Mouse (Mus musculus): ENCODE measurements around the gene Olfr548-ps1. TPM values are rescaled to one million over a fixed set of nuclear protein-coding genes. Genes with fewer than 3 reads are reported as not detected.
"Not testable (repeated sequence)": the region's sequence is repeated elsewhere in the genome, so short reads cannot be mapped to it uniquely, and the experiment has no call there.

The Olfr548-ps1 gene
- not detected for total RNA-seq (2021)
- long read RNA-seq, experiment 1 = 0 reads
- long read RNA-seq, experiment 2 = 0 reads

- no peak for DNase-seq (ENCODE audit: low spot score in 2 of 2)
- intact Hi-C loops (cut with DNase I) = no loop called here
Observed at GRCm38 (mm10) chr7:102540596-102540995, at the start of gene Olfr548-ps1. TSS of gene Olfr548-ps1 (plus strand) at chr7:102540896.

- DNase-seq (ENCODE audit: low spot score in 2 of 2); intact Hi-C loops (cut with DNase I): not testable (repeated sequence)
Observed at GRCm38 (mm10) chr7:102494416-102494815, 46.3 kb upstream of the Olfr548-ps1 start.

GRCm38 (mm10) chr7:102499473-102499872 is 41.2 kb upstream of the Olfr548-ps1 start, which contains the start of gene Olfr545:
TSS of gene Olfr545 (minus strand) at chr7:102499573.
- DNase-seq (ENCODE audit: low spot score in 2 of 2) = no peak
- intact Hi-C loops (cut with DNase I) = no loop called here

- intact Hi-C loops (cut with DNase I) = no loop called here
- no peak for DNase-seq (ENCODE audit: low spot score in 2 of 2)
Observed at GRCm38 (mm10) chr7:102501986-102502385, 38.7 kb upstream of the Olfr548-ps1 start.

DNA sequence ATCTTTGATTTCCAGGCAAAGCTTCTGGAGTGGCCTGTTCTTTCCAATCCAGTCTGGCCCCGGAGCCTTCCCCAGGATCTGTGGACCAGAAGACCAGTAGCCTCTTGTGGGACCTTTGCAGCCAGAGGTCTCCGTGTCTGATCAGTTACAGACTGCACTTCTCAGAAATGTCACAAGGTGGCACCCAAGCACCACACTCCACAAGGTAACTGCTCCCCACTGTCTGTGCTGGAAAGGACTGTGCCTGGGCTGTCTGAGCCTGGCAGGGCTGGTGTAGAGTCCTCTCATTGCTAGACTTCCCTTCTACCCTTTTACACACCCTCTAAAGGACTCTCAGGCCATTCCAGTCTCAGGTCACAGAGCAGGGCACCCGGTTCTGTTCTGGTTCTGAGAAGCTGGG is 33.8 kb upstream of the Olfr548-ps1 start:
- peak; percentile 86 to 87 for DNase-seq (ENCODE audit: low spot score in 2 of 2)
- intact Hi-C loops (cut with DNase I) = loop anchor here (5.0 kb wide), 1 partner anchor 1365 kb away; no protein-coding TSS in a partner anchor

DNA sequence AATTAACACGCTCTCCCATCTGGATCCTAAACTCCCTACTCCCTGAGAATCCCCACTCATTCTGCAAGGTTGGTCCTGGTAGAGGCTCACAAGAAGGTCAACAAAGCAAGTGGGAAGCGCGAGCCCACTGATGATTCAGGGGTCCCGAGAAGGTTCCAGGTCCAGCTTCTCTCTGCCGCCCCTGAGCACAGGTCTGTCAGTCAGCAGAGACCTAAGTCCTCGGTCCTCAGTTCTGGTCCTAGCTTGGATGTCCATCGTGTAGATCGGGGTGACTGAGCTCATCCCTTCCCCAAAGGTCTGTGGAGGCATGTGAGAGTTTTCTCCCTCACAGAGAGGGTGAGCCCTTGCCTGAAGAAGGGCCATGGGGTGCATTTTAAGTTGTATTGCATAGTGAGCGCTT is 32.6 kb upstream of the Olfr548-ps1 start:
- intact Hi-C loops (cut with DNase I) = loop anchor here (5.0 kb wide), 1 partner anchor 1364 kb away; no protein-coding TSS in a partner anchor
- DNase-seq (ENCODE audit: low spot score in 2 of 2) = no peak

GRCm38 (mm10) chr7:102508666-102509065 is 32.0 kb upstream of the Olfr548-ps1 start:
- no peak for DNase-seq (ENCODE audit: low spot score in 2 of 2)
- intact Hi-C loops (cut with DNase I) = loop anchor here (5.0 kb wide), 1 partner anchor 1364 kb away; no protein-coding TSS in a partner anchor

- DNase-seq (ENCODE audit: low spot score in 2 of 2) = no peak
- intact Hi-C loops (cut with DNase I) = loop anchor here (5.0 kb wide), 2 partner anchors 178 to 1363 kb away; partner anchors contain the start of gene Trim68
Observed at GRCm38 (mm10) chr7:102509726-102510125, 31.0 kb upstream of the Olfr548-ps1 start.

DNA sequence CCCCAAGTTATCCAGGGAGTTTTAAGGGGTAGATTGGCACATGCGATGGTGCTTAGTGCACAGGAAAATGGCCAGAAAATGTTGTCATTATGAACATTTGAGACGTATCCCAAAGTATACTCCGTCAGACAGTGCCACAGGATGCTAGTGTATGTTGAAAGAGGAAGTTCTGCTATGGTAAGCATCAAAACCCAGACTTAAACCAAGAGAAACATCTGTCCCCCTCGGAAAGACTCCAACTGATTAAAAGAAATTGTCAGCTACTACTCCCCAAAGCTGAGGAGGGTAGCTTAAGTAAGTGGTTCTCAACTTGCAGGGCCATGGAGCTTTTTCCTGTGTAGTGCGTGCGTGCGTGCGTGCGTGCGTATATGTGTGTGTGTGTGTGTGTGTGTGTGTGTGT is 28.8 kb upstream of the Olfr548-ps1 start:
- DNase-seq (ENCODE audit: low spot score in 2 of 2) = no peak
- intact Hi-C loops (cut with DNase I) = loop anchor here (2.0 to 5.0 kb wide), 3 partner anchors 125 to 407 kb away; partner anchors contain the start of gene Trim68

DNA sequence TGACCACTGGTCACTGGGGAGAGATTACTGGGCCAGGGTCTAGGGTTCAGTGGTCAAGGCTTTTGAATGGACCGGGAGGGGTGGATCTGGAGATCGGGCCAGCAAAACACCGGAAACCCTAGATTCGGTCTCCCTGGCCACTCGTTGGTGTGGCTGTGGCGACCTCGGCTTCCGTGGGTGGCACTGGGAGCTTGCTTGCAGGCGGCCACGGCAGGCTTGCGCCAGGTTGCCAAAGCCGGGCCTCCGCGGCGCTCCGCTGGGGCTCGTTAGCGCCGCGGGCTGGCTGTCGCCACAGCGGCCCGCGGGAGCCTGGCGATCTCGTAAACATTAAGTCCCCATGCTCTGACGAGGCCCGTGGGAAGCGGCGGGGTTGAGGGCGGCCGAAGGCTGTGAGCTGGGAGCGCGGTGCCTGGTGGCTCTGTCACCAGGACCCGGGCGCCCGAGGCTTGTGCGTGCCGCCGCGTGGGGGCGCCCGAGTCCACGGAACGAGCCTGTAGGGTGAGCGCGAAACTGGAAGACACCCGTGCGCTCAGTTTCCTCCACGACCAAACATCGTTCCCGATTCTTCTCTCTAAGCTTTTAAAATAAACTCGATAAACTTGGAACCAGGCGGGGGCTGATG is 27.8 kb upstream of the Olfr548-ps1 start:
- intact Hi-C loops (cut with DNase I) = loop anchor here (2.0 to 5.0 kb wide), 3 partner anchors 124 to 406 kb away; partner anchors contain the start of gene Trim68
- peak; percentile 83 to 89 for DNase-seq (ENCODE audit: low spot score in 2 of 2)

DNA sequence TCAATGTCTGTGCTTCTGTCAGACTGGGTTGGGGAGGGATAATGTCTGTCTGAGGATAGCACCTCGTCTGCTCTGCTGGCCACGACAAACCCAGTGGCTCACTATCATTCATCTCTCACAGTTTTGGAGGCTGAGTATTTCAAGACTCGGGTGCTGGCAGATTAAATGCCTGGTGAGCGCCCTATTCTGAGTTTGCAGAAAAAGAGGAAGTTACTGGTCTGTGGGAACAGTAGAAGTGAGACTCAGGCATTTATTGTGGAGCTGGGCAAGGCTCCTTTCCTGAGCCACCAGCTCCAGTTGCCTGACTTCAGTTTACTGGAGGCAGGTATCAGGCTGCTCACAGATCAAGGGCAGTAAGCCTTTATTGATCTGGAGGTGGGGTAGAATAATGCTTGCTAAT is 26.6 kb upstream of the Olfr548-ps1 start:
- DNase-seq (ENCODE audit: low spot score in 2 of 2) = no peak
- intact Hi-C loops (cut with DNase I) = loop anchor here (5.0 kb wide), 1 partner anchor 173 kb away; the partner anchor contains the start of gene Trim68

GRCm38 (mm10) chr7:102516261-102517050 is 24.2 kb upstream of the Olfr548-ps1 start:
- no peak for DNase-seq (ENCODE audit: low spot score in 2 of 2)
- intact Hi-C loops (cut with DNase I) = no loop called here

DNA sequence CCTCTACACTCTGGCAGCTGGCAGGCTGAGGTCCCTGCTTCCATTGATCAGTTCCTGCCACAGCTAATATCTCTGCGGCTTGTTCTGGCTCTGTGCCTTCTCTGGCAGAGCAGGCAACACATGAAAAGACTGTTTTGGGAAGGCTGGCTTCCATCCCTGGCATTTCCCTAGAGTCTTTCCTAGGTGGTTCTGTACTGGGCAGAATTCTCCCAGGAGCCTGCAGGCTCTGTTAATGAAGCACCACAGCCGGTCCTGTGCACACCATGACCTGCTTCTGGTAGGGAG is 23.7 kb upstream of the Olfr548-ps1 start:
- no peak for DNase-seq (ENCODE audit: low spot score in 2 of 2)

GRCm38 (mm10) chr7:102529052-102529451 is 11.6 kb upstream of the Olfr548-ps1 start:
- intact Hi-C loops (cut with DNase I) = no loop called here
- no peak for DNase-seq (ENCODE audit: low spot score in 2 of 2)

More for the DNA sequence above, 23.7 kb upstream of the Olfr548-ps1 start:
- intact Hi-C loops (cut with DNase I) = no loop called here

DNA sequence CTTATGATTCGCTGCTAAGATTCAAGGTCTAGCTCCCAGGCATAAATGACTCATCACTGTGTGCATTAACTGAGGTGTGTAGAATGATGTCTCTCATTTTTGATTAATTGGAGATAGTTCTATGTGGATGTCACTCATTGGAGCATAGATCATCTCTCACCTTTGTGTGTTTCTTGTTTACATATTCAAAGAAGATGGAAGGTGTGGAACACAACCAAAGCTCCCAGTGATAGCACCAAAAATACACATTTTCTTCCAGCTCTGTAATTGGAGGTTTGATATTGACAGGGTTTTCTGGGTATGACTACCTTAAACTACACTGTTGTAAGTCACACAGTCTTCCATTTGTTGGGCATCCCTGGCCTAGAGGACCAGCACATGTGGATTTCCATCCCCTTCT is 6.2 kb upstream of the Olfr548-ps1 start, which contains the start of gene Olfr547:
Gene Olfr547, plus strand, starts transcription at position 301 of the 400 bp plus-strand sequence.
- DNase-seq (ENCODE audit: low spot score in 2 of 2) = no peak
- intact Hi-C loops (cut with DNase I) = no loop called here

DNA sequence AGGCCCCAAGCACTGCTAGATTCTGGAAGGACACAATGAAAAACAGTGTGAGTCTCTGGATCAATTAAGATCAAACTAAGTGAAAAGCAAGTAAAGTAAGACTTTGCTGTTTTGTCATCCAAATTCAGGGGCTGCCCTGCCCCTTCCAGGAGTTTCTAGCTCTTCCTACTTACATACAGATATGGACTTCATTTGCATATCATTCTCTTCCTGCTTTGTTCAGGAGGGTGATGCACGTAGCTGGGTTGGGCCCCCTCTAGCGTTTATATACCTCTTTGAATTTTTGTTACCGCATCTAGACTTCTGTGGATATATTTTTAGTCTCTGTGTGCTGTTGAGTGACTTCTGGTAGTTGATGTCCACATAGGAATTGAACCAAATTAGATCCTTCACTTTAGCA is 555 bp downstream of the Olfr548-ps1 start:
- intact Hi-C loops (cut with DNase I) = no loop called here
- no peak for DNase-seq (ENCODE audit: low spot score in 2 of 2)

- intact Hi-C loops (cut with DNase I) = no loop called here
- no peak for DNase-seq (ENCODE audit: low spot score in 2 of 2)
Observed at GRCm38 (mm10) chr7:102549570-102549969, 8.9 kb downstream of the Olfr548-ps1 start, which contains the start of gene Olfr549. TSS of gene Olfr549 (plus strand) at chr7:102549870.

GRCm38 (mm10) chr7:102553279-102553678 is 12.6 kb downstream of the Olfr548-ps1 start:
- intact Hi-C loops (cut with DNase I) = no loop called here
- no peak for DNase-seq (ENCODE audit: low spot score in 2 of 2)

DNA sequence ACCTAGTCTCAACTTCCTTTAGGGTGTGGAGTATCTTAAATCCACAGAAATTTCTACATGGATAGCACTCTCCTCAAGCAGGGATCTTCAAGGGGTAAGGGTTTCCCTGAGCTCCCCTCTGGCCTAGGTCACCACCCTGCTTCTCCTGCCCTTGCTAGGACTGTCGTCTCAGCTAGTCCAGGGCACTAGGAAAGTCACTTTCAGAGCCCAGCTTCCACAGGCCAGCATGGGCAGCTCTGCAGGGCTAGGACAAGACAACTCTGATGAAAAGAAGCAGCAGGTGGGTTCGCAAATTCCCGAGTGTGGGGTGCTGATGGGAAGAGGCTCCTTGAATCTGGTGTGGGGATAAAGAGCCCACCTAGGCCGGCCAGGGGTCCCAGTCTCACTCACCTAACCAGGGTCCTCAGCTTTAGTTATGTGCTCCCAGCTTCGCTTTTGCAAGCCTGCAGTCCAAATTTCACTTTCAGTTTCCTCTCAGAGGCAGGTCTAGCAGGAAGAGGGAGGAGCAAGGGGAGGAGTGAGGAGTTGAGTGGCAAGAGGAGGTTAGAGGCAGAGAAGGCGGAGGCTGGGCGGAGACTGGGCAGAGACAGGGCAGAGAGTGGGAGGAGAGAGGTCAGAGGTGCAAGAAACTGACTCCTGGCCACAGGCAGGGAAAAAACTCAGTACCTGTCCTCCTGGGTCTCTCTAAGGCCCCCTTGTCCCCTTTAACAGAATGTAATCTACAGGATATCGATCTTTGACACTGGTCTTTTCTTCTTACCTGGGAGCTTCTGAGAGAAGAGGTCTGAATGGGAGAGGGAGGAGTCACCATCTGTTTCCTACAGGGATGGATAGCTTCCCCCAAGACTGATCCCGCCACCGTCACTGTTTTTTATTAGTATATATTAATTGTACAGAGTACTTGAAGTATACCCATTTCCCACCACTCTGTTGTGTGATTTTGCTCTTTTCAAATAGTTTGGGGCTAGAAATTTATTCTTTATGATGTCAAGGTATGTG is 24.6 kb downstream of the Olfr548-ps1 start, which contains the start of gene Trim21:
Gene Trim21, minus strand, starts transcription at position 488 of the 999 bp plus-strand sequence.
- peak; percentile 31 to 47 for DNase-seq (ENCODE audit: low spot score in 2 of 2)
- intact Hi-C loops (cut with DNase I) = loop anchor here (10.0 kb wide), 1 partner anchor 70 kb away; the partner anchor contains the start of gene Olfr554

All from left cerebral cortex, postnatal 14 days (tissue).